ENCODE assay signal across 14 mouse cellular contexts in genomic region chr8:91821976-91822375, GRCm38 (mm10).
"Had no signal": no experiment of that assay in that cellular context is flagged by ENCODE, and none has a peak within 500 bp of the region (broad histone marks: within the 10 kb centered on the region; RNA-seq: fewer than 3 reads in every experiment).

No protein-coding gene starts in this region.

- H3K27ac ChIP-seq: kidney, postnatal 0 days; layer of hippocampus, adult 2 months; limb, embryonic 13.5 days; liver, embryonic 14.5 days; neural tube, embryonic 15.5 days had no signal

- H3K4me3 ChIP-seq: layer of hippocampus, adult 2 months; limb, embryonic 13.5 days; myocyte; neural tube, embryonic 15.5 days had no signal

- H3K36me3 ChIP-seq: limb, embryonic 13.5 days; neural tube, embryonic 15.5 days had no signal

- H3K9ac ChIP-seq: limb, embryonic 13.5 days; liver, embryonic 14.5 days; neural tube, embryonic 15.5 days had no signal

- H3K4me1 ChIP-seq: limb, embryonic 13.5 days had no signal

- H3K9me3 ChIP-seq: limb, embryonic 13.5 days; neural tube, embryonic 15.5 days had no signal

- H3K4me2 ChIP-seq: limb, embryonic 13.5 days; midbrain, embryonic 11.5 days; neural tube, embryonic 15.5 days had no signal

- DNase-seq: left cerebral cortex, postnatal 4 days; lung, adult 18-20 months; lung, postnatal 4 days; right cerebral cortex, postnatal 4 days; spleen, adult 18-20 months; thymus, adult 18-20 months; thymus, postnatal 14 days had no signal
